Mouse (Mus musculus): ENCODE data around the gene Nisch.

- no peak for TF ChIP-seq CTCF (IDR thresholded peaks at IDR 0.05; ENCODE audit: low read depth)
- TF ChIP-seq EP300 (optimal IDR thresholded peaks at IDR 0.05) = no peak
Observed at GRCm38 (mm10) chr14:31161191-31161590, 55.6 kb downstream of the Nisch start.
